Mouse (Mus musculus): ENCODE measurements around the gene Zfp566.
A peak's percentile ranks its signal among the peaks of the same experiment; 100 is the strongest.
"Not testable (repeated sequence)": the region's sequence is repeated elsewhere in the genome, so short reads cannot be mapped to it uniquely, and the experiment has no call there.

Gene Zfp566

GRCm38 (mm10) chr7:30090092-30090969, at the start of gene Zfp566, which contains the start of gene Gm26920:
TSS of gene Zfp566 (minus strand) at chr7:30090527.
TSS of gene Gm26920 (minus strand) at chr7:30090410.
- peak; percentile 94 to 98 for DNase-seq (ENCODE audit: low spot score in 2 of 2)

GRCm38 (mm10) chr7:30136826-30137225, 46.5 kb upstream of the Zfp566 start:
- DNase-seq (ENCODE audit: low spot score in 2 of 2) = no peak

GRCm38 (mm10) chr7:30132396-30132795, 42.1 kb upstream of the Zfp566 start:
- no peak for DNase-seq (ENCODE audit: low spot score in 2 of 2)

GRCm38 (mm10) chr7:30129900-30130299, 39.6 kb upstream of the Zfp566 start:
- DNase-seq (ENCODE audit: low spot score in 2 of 2) = no peak

GRCm38 (mm10) chr7:30122188-30122530, 31.8 kb upstream of the Zfp566 start:
- DNase-seq (ENCODE audit: low spot score in 2 of 2) = no peak

GRCm38 (mm10) chr7:30121308-30122187, 31.2 kb upstream of the Zfp566 start, which contains the start of gene Zfp382:
TSS of gene Zfp382 (plus strand) at chr7:30121942.
- peak; percentile 90 for DNase-seq (ENCODE audit: low spot score in 2 of 2)

- not testable (repeated sequence) for DNase-seq (ENCODE audit: low spot score in 2 of 2)
Measured at GRCm38 (mm10) chr7:30117935-30118334, 27.6 kb upstream of the Zfp566 start.

GRCm38 (mm10) chr7:30116076-30116475, 25.7 kb upstream of the Zfp566 start:
- DNase-seq (ENCODE audit: low spot score in 2 of 2) = no peak

- DNase-seq (ENCODE audit: low spot score in 2 of 2) = peak; percentile 21 to 27
Measured at GRCm38 (mm10) chr7:30099297-30099696, 9.0 kb upstream of the Zfp566 start.

GRCm38 (mm10) chr7:30095551-30096125, 5.3 kb upstream of the Zfp566 start:
- DNase-seq (ENCODE audit: low spot score in 2 of 2) = no peak

- DNase-seq (ENCODE audit: low spot score in 2 of 2) = peak; percentile 92 to 95
Measured at GRCm38 (mm10) chr7:30094646-30095429, 4.5 kb upstream of the Zfp566 start, which contains the start of gene Zfp260. TSS of gene Zfp260 (plus strand) at chr7:30094777.

GRCm38 (mm10) chr7:30093918-30094415, 3.6 kb upstream of the Zfp566 start:
- no peak for DNase-seq (ENCODE audit: low spot score in 2 of 2)

GRCm38 (mm10) chr7:30092666-30093065, 2.3 kb upstream of the Zfp566 start:
- DNase-seq (ENCODE audit: low spot score in 2 of 2) = no peak

GRCm38 (mm10) chr7:30090970-30091585, 751 bp upstream of the Zfp566 start:
- DNase-seq (ENCODE audit: low spot score in 2 of 2) = peak in 1 of 2 experiments; percentile 17

- no peak for DNase-seq (ENCODE audit: low spot score in 2 of 2)
Measured at GRCm38 (mm10) chr7:30089405-30089804, 922 bp downstream of the Zfp566 start.

GRCm38 (mm10) chr7:30086524-30086923, 3.8 kb downstream of the Zfp566 start:
- no peak for DNase-seq (ENCODE audit: low spot score in 2 of 2)

- peak; percentile 80 to 81 for DNase-seq (ENCODE audit: low spot score in 2 of 2)
Measured at GRCm38 (mm10) chr7:30072146-30073028, 17.9 kb downstream of the Zfp566 start, which contains the start of gene Zfp82. TSS of gene Zfp82 (minus strand) at chr7:30072900.

GRCm38 (mm10) chr7:30064622-30065021, 25.7 kb downstream of the Zfp566 start:
- DNase-seq (ENCODE audit: low spot score in 2 of 2) = no peak

GRCm38 (mm10) chr7:30062478-30062877, 27.8 kb downstream of the Zfp566 start:
- no peak for DNase-seq (ENCODE audit: low spot score in 2 of 2)

Measured in heart, adult 9 months (tissue).